Mouse (Mus musculus) spleen, postnatal 10 days (tissue): ENCODE results near the gene 2310002L09Rik.
"Not testable (repeated sequence)": the region's sequence is repeated elsewhere in the genome, so short reads cannot be mapped to it uniquely, and the experiment has no call there.

Experiments
- DNase-seq, 2 experiments: peaks; one replicate each; pipeline ENCODE4 v3.0.0; 2021 to 2022; ENCODE audit warnings: low spot score in 2 of 2

Gene 2310002L09Rik

DNA sequence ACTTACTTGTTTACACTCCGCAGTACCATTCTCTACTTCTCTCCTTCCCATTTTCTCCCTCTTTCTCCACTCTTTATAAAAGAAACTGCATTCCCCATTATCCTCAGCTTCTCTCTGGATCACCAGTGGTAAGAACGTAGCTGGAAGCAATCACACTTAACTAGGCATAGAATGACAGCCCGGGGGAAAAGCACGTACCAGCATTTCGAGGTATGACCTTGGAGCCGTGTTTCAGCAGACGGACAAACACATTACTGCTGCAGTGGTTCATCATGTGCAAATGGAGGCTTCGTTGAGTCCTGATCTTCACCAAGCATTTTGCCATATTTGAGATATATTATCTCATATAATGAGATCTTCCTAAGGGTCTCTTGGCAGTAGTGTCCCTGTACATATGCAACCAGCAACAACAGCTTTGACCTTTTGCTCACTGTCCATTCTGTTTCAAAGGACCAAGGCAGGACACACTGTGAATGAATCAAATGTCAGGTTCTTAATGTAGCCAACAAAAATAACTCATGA, at the start of gene 2310002L09Rik:
Gene 2310002L09Rik, minus strand, starts transcription at position 472 of the 522 bp plus-strand sequence.
- DNase-seq: no peak

DNA sequence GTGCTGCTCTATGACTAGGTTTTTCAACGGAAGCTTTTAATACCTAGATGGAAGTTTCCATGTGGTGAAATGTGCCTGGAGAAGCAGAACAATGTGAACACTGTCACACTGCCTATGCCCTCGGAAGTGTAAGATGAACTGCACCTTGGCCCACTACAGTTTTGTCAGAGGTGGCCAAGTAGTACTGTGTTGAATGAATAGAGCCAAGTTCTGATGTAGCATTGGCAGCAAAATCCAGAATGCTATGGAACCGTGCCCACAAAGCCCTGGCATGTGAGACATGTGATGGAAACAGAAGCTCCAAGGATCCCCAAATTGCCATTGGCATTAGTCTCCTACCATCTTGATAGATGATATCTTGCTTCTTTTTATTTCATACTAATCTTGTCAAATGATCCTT, 29.8 kb upstream of the 2310002L09Rik start:
- DNase-seq: no peak

DNA sequence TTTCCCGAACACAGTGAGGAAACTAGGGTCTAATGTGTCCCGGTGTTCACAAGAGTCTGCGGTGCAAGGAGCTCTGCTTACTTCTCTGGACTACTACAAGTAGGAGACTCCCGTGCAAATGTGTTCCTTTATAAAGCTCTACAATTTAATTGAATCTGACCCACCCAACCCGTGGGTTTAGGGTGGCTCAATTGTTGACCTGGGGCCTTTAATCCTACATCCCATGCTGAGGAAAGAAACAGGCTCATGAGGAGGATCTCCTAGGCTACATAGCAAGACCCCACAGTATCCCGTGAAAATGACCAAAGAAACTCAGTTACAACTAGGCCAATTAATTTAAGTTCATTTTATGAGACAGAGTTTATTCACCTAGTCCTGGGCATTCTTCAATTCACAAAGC, 30.0 kb downstream of the 2310002L09Rik start, which contains the start of gene Gm11756:
Gene Gm11756, minus strand, starts transcription at position 101 of the 400 bp plus-strand sequence.
- DNase-seq: not testable (repeated sequence)

DNA sequence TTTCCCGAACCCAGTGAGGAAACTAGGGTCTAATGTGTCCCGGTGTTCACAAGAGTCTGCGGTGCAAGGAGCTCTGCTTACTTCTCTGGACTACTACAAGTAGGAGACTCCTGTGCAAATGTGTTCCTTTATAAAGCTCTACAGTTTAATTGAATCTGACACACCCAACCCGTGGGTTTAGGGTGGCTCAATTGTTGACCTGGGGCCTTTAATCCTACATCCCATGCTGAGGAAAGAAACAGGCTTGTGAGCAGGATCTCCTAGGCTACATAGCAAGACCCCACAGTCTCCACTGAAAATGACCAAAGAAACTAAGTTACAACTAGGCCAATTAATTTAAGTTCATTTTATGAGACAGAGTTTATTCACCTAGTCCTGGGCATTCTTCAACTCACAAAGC, 44.8 kb downstream of the 2310002L09Rik start, which contains the start of gene Gm13871:
Gene Gm13871, minus strand, starts transcription at position 101 of the 400 bp plus-strand sequence.
- not testable (repeated sequence) for DNase-seq

DNA sequence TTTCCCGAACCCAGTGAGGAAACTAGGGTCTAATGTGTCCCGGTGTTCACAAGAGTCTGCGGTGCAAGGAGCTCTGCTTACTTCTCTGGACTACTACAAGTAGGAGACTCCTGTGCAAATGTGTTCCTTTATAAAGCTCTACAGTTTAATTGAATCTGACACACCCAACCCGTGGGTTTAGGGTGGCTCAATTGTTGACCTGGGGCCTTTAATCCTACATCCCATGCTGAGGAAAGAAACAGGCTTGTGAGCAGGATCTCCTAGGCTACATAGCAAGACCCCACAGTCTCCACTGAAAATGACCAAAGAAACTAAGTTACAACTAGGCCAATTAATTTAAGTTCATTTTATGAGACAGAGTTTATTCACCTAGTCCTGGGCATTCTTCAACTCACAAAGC, 59.6 kb downstream of the 2310002L09Rik start, which contains the start of gene Gm11757:
Gene Gm11757, minus strand, starts transcription at position 101 of the 400 bp plus-strand sequence.
- DNase-seq: not testable (repeated sequence)
